Mouse (Mus musculus) liver, postnatal 0 days (tissue): ENCODE measurements around the gene Tbx18. TPM values are rescaled to one million over a fixed set of nuclear protein-coding genes. Genes with fewer than 3 reads are reported as not detected.

Experiments
- ATAC-seq: fragments of 200-750 bp; cut with Nextera tagmentation; 2 replicates; pipeline ENCODE4 v1.8.0; 2017; ENCODE audit warnings: mild to moderate bottlenecking, moderate library complexity
- DNase-seq: peaks from one replicate; pipeline ENCODE4 v3.0.0-alpha.2; 2016
- H3K27ac ChIP-seq: fragments of 300-500 bp; sonication (generic); 2 replicates; pipeline ENCODE4 v1.5.1; 2014; ENCODE audit warnings: antibody characterized with exemption, moderate library complexity, mild to moderate bottlenecking, low read depth
- H3K27me3 ChIP-seq: fragments of 300-500 bp; sonication (generic); 2 replicates; pipeline ENCODE4 v1.6.1; 2014; ENCODE audit warnings: low read length, control low read depth, mixed read lengths; ENCODE audit not compliant: insufficient read depth
- H3K36me3 ChIP-seq: fragments of 300-500 bp; sonication (generic); replicated peaks from 2 replicates; pipeline ENCODE4 v1.6.1; 2014; ENCODE audit warnings: mild to moderate bottlenecking, control low read depth, low read length, moderate library complexity, mixed read lengths; ENCODE audit not compliant: insufficient read depth
- H3K4me1 ChIP-seq: fragments of 300-500 bp; sonication (generic); 2 replicates; pipeline ENCODE4 v1.6.1; 2014; ENCODE audit warnings: antibody characterized with exemption, mild to moderate bottlenecking, control low read depth; ENCODE audit not compliant: insufficient read depth
- H3K4me2 ChIP-seq: fragments of 300-500 bp; sonication (generic); 2 replicates; pipeline ENCODE4 v1.6.1; 2014; ENCODE audit warnings: low read depth, mild to moderate bottlenecking, low read length, moderate library complexity, mixed read lengths
- H3K4me3 ChIP-seq: fragments of 300-500 bp; sonication (generic); 2 replicates; pipeline ENCODE4 v1.5.1; 2014; ENCODE audit warnings: low read depth, low read length
- H3K9ac ChIP-seq: fragments of 300-500 bp; sonication (generic); replicated peaks from 2 replicates; pipeline ENCODE4 v1.6.1; 2014; ENCODE audit warnings: mild to moderate bottlenecking, moderate library complexity
- H3K9me3 ChIP-seq: fragments of 300-500 bp; sonication (generic); 2 replicates; pipeline ENCODE4 v1.6.1; 2016; ENCODE audit warnings: mild to moderate bottlenecking, control low read depth, low read length, mixed read lengths
- CTCF ChIP-seq: sonication (generic); IDR thresholded peaks from 2 replicates; pipeline ENCODE4 v1.5.1; 2016; ENCODE audit warnings: antibody characterized with exemption, low read depth
- EP300 ChIP-seq: IDR thresholded peaks from 2 replicates; pipeline ENCODE4 v1.6.1; 2016; ENCODE audit warnings: antibody characterized with exemption, low read depth, mild to moderate bottlenecking
- WGBS: fragments of 180-500 bp; shearing (Covaris S2); extraction: QIAGEN DNeasy Blood & Tissue Kit; methylation state at CpG from one replicate; pipeline ENCODE4 v1.1.7; 2014; ENCODE audit not compliant: insufficient replicate concordance; 5-methylcytosine and 5-hydroxymethylcytosine counted together
- polyA plus RNA-seq: library from polyadenylated mRNA; unstranded; fragments of >200 nt; fragmentation: Nextera tagmentation; extraction: Ambion mirVana; gene quantifications from 2 replicates; pipeline ENCODE4 v1.2.1, GENCODE M21; 2015

The Tbx18 gene
- polyA plus RNA-seq, 1 experiment from 2014 or later: not detected

- H3K4me3 ChIP-seq: no peak overlapping the region
- H3K9ac ChIP-seq: no peak overlapping the region
- 2% methylated on average over 11 of the region's 11 CpGs for WGBS
- peaks cover 92% of the 10 kb centered on the region for H3K27me3 ChIP-seq
- H3K4me1 ChIP-seq: peaks cover 13% of the 10 kb centered on the region
- H3K27ac ChIP-seq: no peak overlapping the region
- H3K36me3 ChIP-seq: no peaks in the 10 kb centered on the region
- DNase-seq (no peak), ATAC-seq (no peak)
- H3K4me2 ChIP-seq: no peak overlapping the region
- H3K9me3 ChIP-seq: no peaks in the 10 kb centered on the region
- no peak for TF ChIP-seq EP300
- TF ChIP-seq CTCF: no peak
Observed at GRCm38 (mm10) chr9:87733732-87734131, 2.7 kb upstream of the Tbx18 start.

GRCm38 (mm10) chr9:87733236-87733630 lies 2.2 kb upstream of the Tbx18 start:
- H3K4me1 ChIP-seq: peaks cover 13% of the 10 kb centered on the region
- no peak overlapping the region for H3K4me3 ChIP-seq
- 4% methylated on average over 11 of the region's 11 CpGs for WGBS
- TF ChIP-seq EP300: no peak
- TF ChIP-seq CTCF: no peak
- H3K27me3 ChIP-seq: peaks cover 91% of the 10 kb centered on the region
- no peak overlapping the region for H3K4me2 ChIP-seq
- DNase-seq (no peak), ATAC-seq (no peak)
- no peak overlapping the region for H3K9ac ChIP-seq
- no peak overlapping the region for H3K27ac ChIP-seq
- no peaks in the 10 kb centered on the region for H3K36me3 ChIP-seq
- no peaks in the 10 kb centered on the region for H3K9me3 ChIP-seq

GRCm38 (mm10) chr9:87732416-87733235 lies 1.6 kb upstream of the Tbx18 start:
- H3K4me2 ChIP-seq: no peak overlapping the region
- WGBS: 5% methylated on average over 25 of the region's 25 CpGs
- H3K4me1 ChIP-seq: peaks cover 13% of the 10 kb centered on the region
- H3K36me3 ChIP-seq: no peaks in the 10 kb centered on the region
- no peak overlapping the region for H3K9ac ChIP-seq
- peaks cover 91% of the 10 kb centered on the region for H3K27me3 ChIP-seq
- no peak for DNase-seq
- H3K9me3 ChIP-seq: no peaks in the 10 kb centered on the region
- TF ChIP-seq EP300 (no peak), CTCF (no peak)
- no peak overlapping the region for H3K4me3 ChIP-seq
- H3K27ac ChIP-seq: no peak overlapping the region
- ATAC-seq: no peak

GRCm38 (mm10) chr9:87730271-87730960 lies 644 bp downstream of the Tbx18 start:
- no peaks in the 10 kb centered on the region for H3K9me3 ChIP-seq
- H3K9ac ChIP-seq: no peak overlapping the region
- no peaks in the 10 kb centered on the region for H3K36me3 ChIP-seq
- DNase-seq (peak; percentile 46), ATAC-seq (peak; percentile 56)
- H3K27me3 ChIP-seq: peaks cover 79% of the 10 kb centered on the region
- no peak for TF ChIP-seq EP300
- no peak for TF ChIP-seq CTCF
- under 1% methylated on average over 65 of the region's 91 CpGs for WGBS
- H3K27ac ChIP-seq: no peak overlapping the region
- peak overlapping the region; percentile 69 for H3K4me2 ChIP-seq
- H3K4me1 ChIP-seq: peaks cover 13% of the 10 kb centered on the region
- peak overlapping the region; percentile 37 for H3K4me3 ChIP-seq

GRCm38 (mm10) chr9:87729316-87730270 lies 1.5 kb downstream of the Tbx18 start:
- H3K36me3 ChIP-seq: no peaks in the 10 kb centered on the region
- H3K4me1 ChIP-seq: peaks cover 13% of the 10 kb centered on the region
- WGBS: 4% methylated on average over 70 of the region's 75 CpGs
- DNase-seq (peak; percentile 18), ATAC-seq (peak; percentile 56; the same call in 1 of the 2 replicates)
- H3K27me3 ChIP-seq: peaks cover 73% of the 10 kb centered on the region
- peak overlapping the region; percentile 37 for H3K4me3 ChIP-seq
- no peak overlapping the region for H3K9ac ChIP-seq
- TF ChIP-seq CTCF (no peak), EP300 (no peak)
- H3K27ac ChIP-seq: no peak overlapping the region
- peak overlapping the region; percentile 69 for H3K4me2 ChIP-seq
- H3K9me3 ChIP-seq: no peaks in the 10 kb centered on the region
